Mouse (Mus musculus) adrenal gland, postnatal 14 days (tissue): ENCODE measurements at regions not wholly inside any gene's neighbourhood (a gene's known extent, or its start where the extent isn't known, plus 50 kb on each side); places are given as distances from the start of the nearest gene placed in this dataset.
"Not testable (repeated sequence)": the region's sequence is repeated elsewhere in the genome, so short reads cannot be mapped to it uniquely, and the experiment has no call there.

Source experiments
- DNase-seq: peaks from one replicate; pipeline ENCODE4 v3.0.0; 2021; ENCODE audit warnings: mixed read lengths

DNA sequence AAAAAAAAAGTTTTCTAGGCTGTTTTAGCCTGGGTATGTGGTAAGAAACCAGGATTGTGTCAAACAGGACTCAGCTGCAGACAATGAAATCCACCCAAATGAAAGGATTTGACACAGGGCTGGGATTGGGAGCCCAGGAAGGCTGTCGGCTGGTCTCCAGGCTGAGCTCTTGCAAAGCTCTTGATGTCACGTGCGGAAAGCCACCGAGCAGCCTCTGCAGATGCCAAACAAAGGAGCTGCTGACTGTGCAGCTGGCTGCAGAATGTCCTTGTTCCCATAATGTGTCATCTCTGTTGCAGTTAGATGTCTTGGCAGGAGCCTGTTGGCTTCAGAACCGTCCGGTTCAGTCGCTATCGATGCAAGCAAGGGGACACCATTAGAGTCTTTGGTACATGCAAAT, 56.1 kb downstream of the Bbs10 start:
- DNase-seq = peak; percentile 83

DNA sequence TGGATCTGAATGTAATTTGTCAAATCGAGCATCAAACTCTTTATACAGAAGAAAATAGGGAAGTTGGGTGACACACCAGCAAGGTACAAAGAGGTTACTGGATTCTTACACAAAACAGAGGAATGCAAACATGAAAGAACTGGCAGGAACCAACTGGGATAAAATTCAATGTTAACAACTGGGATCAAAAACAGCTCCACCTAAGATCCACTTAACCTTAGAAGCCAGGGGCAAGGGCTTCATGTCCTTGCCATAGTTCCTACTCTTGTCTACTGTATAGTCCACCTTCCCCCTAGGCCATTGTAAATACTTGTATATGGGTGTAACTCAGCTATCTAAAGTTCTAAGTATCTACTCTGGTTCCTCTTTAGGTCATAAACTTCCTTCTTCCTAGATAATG, 59.9 kb downstream of the Bbs10 start:
- DNase-seq = not testable (repeated sequence)

DNA sequence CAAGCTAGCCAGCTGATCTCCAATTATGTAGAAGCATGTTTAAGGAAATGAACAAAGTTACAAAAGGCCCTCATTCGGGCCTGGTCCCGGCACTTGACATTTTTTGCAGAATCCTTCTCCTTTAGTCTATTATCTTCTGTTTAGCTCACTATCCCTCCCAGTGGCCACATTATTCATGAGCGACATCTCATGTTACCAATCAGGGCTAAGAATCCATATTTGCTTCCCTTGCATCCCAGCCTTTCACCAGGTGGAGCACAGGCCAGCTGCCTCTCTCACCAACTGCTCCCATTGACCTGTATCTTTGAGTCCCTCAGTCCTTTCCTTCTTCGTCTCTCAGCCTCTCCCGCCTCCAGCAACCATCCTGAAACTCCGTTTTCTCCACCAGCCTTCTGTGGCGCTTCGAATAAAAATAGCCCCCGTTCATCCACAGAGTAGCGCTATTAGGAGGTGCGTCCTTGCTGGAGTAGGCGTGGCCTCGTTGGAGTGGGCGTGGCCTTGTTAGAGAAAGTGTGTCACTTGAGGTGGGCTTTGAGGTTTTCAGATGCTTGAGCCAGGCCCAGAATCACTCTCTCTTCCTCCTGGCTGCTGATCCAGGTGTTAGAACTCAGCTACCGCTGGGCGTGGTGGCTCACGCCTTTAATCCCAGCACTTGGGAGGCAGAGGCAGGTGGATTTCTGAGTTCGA, 63.4 kb downstream of the Bbs10 start:
- DNase-seq = no peak

DNA sequence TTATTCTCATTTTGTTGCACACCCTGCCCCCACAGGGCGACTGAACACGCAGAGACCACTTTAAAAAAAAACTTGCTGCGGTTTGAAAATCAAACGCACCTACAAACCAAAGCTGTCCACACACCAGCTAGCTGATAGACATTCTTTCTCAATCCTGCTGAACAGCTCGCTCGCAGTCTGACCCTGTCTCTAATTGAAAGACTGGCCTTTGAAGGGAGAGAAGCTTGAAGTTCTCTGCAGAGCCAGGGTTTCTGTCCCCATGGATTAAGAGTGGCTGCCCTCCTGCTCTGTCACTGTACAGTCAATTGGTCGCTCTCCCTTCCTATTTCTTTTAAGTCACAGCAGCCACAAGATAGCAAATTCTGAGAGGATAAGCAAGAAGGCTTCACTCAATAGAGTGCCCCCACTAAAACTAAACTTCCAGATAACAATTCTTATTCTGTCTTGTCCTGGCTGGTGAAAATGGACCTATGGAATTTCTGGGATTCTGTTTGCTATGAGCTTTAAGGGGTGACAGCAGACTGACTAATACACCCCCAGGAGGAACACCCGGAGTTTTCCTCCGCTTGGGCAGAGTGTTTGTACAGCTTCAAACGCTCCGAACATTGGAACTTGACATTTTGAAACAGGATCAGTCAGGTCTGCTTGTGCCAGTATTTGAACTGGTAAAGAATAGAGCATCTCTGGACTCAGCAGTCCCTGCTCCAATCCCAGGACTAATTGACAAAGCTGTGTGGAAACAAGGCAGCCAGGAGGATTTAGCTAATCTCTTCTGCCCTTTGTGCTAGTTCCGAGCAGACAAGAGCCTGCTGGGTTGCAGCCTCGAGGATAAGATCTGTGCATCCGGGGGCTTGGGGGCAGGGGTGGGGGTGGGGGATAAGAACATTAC, 65.5 kb downstream of the Bbs10 start:
- DNase-seq = no peak

DNA sequence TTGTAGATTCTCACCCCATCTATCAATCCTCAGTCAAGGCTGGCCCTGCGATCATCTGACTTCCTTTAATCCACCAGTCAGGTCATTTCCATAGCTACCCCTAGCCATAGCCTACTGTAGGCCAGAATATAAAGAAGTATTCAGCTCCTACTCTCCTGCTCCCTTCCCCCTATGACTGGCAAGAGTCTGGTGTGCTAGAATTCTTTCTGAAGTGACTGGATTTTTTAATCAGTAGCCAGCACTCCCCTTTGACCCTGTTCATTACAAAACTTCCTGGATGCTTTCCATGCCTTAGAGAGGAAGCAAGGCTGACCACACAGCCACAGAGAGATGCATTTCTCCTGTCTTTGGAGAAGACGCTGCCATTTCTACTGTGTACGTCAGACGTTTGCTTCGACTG, 66.5 kb downstream of the Bbs10 start:
- DNase-seq = peak; percentile 49

DNA sequence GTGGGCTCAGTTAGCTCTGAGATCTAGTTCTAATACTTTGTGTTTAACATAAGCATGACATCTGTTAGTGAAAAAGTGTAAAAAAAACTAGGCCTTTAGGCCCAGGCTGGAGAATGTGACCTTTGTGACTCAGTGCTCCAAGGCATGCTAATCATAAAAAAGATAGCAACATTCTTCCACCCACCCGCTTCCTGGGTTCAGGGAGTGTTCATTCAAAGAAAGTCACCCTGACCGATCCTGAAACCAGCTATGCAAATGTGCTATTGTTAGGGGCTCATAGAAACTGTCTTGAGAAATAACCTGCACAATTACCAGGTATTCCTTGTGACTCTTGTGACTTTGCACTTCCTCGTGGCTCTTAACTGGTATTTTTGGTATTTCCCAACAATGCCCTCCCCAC, 70.6 kb downstream of the Bbs10 start:
- DNase-seq = not testable (repeated sequence)

DNA sequence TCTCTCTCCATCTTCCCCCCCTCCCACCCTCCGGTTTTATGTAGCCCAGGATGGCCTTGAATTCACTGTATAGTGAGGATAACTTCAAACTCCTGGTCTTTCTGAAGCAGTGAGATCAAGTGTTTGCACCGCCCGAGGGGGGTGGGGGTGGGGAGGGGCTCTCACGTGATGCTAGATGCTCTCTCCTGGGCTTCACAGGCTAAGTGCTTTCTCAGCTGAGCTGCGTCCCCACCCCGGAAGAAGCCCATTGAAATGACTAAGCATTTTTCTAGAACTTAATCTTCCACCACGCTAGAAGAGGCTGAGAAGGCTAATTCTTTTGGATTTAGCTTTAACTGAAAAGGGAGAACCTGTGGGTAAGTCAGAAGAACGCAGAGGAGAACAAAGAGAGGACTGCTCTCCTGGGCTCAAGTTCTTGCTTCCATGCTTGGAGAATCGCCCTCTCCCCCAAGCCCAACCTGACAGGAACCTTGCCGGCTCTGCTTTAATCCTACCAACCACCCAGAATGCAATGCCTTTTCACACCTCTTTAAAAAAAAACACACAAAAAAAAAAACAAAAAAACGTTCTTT, 79.7 kb downstream of the Bbs10 start:
- no peak for DNase-seq

DNA sequence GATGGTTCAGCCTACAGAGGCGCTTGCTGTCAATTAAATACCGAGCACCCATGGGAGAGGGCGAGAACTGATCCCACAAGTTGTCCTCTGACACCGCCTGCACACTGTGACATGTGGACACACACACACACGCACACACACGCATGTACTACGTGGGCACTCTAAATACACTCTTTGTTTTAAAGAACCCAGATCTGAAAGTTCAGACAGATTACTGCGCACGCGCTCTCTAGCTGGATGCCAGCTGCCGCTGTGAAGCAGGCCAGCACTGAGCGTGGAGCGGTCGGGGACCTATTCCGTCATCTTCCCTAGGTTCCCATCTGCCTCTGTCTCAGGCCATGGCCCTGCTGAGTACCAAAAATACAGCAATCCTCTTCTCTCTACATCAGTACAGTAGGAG, 83.2 kb downstream of the Bbs10 start:
- peak; percentile 35 for DNase-seq

DNA sequence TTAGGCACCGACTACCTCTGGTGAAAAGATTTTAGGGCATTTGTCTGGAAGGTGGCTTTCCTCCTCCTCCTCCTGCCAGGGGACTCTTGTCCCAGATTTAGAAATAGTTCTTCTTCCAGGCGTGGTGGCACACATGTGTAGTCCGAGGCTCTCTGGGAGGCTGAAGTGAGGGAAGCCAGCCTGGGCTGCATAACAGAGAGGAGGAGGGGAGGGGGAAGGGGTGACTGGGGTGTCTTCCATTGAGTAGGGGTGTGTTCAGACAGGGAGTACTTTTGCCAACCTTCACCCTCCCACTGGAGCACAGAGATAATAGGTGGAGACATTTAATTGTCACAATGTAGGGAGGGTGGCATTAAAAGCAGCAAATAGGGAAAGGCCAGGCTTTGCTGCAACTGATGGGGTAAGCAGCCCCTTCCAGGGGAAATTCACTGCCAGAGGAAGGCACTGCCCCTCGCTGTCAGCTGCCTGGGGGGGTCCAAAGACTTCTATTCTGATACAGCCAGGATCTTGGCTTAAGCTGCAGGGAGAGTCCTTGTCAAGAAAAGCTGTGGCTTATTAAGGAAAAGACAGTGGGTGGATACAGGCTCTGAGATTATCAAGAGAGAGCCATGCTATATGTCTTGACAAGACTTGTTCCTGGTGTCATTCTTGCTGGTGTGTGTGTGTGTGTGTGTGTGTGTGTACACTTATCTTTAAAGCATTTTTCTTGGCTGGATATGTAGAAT, 83.9 kb downstream of the Bbs10 start:
- peak; percentile 27 for DNase-seq

DNA sequence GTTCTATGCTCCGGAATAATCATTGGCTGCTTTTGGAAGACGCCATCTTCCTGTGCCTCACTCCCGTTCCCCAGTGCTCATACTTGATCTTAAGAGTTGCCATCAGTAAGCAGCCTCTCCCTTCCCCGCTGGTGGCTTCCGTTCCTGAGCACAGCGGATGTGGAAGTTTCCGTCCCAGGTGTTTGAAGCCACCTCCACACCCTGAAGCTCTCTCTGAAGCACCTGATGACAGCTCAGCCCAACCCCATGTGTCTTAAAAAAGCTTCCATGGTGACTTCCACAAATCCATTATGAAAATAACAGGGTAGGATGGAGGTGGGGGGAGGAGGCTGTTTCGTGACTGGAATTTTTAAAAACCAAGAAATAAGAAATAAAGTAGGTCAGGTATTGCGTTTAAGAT, 87.1 kb downstream of the Bbs10 start:
- DNase-seq = no peak

DNA sequence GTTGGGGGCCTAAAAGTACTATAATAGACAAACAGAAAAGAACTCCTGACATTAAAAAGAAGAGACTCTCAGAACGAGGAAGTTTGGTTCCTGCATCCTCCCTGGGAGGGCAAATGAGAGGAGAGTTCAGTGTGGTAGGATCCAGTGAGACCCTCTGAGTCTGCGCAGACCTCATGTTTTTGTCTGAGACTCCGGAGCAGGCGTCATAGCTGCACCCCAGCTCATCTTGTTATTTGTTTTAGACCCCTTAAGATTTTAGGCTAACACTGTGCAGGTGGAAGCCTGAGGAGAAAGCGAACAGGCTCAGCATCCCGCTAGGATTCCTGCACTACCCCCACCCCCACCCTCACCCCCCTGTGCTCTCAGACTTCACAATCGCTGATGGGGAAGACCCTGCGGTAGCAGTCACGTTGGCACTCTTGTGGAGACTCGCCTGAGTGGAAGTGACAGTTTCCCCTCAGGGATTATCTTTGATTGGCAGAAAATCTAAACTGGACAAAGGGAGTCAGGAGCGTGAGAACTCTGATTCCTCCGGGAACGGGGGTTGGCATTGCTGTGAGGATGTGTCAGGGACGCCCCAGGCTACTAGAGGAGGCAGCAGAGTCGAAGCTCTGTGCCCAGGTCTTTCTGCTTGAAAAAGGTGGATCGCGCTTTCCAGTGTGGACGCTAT, 85.0 kb upstream of the Nap1l1 start:
- no peak for DNase-seq

DNA sequence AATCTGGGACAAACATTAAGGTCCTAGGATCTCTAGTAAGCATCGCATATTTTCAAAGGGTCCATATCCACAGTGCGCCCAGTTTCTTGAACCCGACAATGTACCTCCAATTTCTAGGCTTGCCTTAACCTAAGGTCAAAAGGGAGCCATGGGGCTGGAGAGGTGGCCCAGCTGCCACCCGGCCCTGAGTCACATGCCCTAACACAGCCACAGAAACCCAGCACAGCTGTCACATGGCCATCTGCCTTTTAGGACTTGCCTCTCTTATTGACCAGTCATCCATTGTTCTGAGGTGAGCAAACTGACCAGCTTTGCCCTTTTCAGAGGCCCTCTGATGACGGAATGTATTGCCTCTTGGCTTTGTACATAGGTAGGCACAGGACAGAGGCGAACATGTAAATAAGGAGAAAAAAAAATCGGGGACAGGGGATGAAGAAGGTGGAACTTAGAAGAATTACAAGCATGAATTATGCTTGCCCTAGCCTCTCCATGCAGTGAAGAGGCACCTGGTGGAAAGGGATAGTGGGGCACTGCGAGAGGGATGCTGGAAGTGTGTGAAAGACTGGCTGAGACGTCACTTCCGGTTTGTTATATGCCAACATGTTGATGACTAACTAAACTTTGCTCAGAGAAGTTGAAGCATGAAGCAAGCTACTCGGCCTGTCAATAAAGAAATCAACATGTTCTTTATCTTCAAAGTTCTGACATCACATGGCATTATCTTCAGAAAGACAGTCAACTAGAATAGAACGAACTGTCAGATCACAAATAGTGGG, 84.3 kb upstream of the Nap1l1 start:
- DNase-seq = no peak

DNA sequence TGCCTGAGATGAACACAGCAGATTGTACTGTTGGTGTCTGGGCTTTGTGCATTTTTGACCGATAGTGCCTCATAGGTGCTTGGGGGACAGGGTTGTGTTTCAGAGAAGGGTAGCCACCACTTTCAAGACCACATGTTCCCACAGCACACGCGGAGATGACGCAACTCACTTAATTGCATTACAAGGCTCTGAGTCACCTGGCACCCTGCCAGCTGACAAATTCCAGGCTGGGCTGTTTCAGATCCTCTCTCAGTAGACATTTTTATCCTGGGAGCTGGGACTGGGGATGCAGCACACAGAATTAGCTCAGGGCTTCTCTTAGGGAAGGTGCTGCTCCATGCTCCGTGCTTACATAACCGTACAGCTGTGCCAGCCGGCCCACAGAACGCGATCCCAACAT, 83.1 kb upstream of the Nap1l1 start:
- peak; percentile 90 for DNase-seq

DNA sequence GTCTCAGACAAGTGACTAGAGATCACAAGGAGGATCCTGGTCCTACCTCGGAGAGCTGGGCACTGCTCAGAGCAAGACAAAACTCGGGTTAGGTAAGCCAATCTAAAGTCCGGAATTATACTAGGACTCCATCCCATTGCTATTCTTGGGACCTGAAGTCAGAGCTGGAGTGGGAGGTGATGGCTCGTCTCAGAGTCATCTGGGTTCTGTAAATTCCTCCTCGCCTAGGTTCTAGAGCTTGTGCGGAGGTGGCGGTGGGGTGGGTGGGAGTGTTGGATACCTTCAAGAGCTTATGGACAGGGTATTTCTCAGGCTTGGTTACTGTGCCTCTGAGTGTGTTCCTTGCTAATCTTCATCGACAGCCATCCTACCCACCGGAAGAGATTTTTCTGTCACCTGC, 78.6 kb upstream of the Nap1l1 start:
- DNase-seq = no peak

DNA sequence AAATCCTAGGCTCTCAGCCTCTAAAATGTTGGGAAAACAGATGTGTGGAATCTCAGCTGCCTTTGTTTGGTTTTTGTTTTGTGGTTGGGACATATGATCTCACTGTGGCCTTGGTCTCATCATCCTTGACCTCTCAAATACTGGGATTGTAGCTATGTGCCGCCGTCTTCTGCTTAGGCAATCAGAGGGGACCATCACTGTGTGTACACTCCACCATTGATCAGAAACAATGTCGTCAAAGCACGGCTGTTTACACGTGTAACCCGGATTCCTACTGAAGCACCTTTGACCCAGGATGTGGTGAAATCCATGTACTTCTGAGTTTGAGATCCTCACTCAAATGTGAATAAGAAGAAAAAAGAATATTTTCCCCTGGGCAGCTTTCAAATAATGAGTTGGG, 68.0 kb upstream of the Nap1l1 start:
- no peak for DNase-seq

DNA sequence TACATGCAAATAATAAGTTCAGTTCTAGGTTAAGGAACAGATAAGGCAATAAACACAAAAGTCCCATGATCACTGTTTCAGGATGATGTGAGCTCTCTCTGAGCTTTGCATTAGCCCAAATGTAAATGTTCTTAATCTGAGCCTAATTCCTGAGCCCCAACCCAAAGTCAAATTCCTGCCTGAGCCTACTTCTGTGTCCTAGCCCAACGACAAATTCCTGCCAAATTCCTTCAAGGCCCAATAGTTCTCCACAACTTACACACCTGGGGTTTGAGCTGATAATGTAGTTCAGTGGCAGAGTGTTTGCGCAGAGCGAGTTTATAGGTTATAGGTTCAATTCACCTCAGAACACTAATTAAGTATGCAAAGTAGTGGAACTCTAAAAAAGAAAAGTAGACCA, 64.1 kb upstream of the Nap1l1 start:
- DNase-seq = no peak

DNA sequence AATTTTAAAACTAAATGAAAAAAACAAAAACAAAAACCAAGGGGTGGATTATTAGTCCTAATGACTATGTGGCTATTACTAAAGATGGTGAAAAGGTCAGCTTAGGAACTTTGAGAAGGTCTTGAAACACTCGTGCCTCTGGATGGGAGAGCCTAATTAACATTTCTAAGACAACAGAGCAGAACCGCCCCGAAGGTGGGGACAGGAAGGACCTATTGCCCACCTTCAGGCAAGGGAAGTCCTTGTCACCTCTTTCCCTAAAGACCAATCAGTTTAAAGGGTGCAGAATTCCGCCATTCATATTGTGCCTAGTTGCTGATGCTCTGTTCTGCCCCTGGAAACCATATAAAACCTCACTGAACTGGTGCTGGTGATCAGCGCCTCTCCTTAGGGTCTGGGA, 63.5 kb upstream of the Nap1l1 start:
- no peak for DNase-seq

DNA sequence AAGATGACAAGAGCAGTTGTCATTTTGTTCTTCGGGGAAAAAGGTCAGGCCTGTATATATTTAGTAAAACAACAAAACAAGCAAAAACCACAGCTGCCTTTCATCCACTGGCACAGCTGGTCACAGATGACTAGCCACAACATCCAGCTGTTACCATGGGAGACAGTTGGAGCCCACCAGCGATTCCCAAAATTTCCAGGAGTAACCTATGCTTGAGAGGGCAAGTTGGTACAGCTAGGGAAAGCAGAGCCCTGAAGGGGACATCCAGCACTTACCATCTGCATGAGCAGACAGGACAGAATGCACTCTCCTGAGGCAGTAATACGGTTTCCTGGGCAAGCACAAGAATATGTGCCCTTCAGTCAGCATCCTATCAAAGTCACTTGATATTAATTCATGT, 62.9 kb upstream of the Nap1l1 start:
- DNase-seq = no peak

DNA sequence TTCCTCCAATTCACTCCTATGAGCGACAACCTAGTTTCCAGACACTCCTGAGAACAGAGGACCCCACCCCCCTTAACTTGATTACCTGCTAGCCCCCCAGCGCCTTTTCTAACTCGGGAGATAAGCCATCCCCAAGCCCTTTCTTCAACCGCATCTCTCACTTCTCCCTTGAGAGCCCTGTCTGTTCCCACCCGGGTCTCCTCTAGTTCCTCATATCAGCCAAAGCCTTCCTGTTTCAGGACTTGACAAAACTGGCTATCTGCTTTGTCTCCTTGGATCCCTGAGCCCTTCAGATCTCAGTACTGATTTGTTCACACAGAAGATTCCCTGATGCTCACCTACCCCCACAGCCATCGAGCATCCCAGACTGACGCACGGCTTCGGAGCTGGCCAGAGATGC, 61.5 kb upstream of the Nap1l1 start:
- no peak for DNase-seq

DNA sequence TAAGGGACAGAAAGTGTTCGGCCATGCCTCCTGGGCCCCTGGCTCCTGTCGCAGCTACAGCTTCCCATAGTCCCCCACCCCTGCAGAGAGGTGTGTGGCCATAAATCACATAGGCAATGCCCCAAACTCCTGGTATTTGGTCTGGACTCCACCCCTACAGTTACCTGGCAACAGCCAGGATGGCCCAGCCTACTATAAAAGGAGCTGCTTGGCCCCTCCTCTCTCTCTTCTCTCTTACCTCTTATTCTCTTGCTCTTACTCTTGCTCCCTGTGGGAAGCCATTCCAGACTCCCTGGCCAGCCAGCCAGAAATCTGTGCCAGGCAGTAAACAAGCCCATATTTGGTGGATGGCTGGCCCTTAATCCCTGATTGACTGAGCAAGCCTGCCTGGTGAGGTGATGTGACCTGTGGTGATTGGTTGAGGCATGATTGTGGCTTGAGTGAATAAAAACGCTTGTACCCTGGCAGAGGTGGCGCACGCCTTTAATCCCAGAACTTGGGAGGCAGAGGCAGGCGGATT, 56.4 kb upstream of the Nap1l1 start:
- peak; percentile 35 for DNase-seq
